Mouse (Mus musculus) adrenal gland, postnatal 14 days (tissue): Measurements from ENCODE around the gene Spcs1. TPM values are rescaled to one million over a fixed set of nuclear protein-coding genes. Genes with fewer than 3 reads are reported as not detected.

Source experiments
- DNase-seq: peaks from one replicate; pipeline ENCODE4 v3.0.0; 2021; ENCODE audit warnings: mixed read lengths
- total RNA-seq: library from RNA; stranded (reverse); gene quantifications from 2 replicates; pipeline ENCODE4 v1.2.3, GENCODE M21; 2021

The Spcs1 gene
- total RNA-seq, 1 experiment from 2014 or later: 225 TPM

DNA sequence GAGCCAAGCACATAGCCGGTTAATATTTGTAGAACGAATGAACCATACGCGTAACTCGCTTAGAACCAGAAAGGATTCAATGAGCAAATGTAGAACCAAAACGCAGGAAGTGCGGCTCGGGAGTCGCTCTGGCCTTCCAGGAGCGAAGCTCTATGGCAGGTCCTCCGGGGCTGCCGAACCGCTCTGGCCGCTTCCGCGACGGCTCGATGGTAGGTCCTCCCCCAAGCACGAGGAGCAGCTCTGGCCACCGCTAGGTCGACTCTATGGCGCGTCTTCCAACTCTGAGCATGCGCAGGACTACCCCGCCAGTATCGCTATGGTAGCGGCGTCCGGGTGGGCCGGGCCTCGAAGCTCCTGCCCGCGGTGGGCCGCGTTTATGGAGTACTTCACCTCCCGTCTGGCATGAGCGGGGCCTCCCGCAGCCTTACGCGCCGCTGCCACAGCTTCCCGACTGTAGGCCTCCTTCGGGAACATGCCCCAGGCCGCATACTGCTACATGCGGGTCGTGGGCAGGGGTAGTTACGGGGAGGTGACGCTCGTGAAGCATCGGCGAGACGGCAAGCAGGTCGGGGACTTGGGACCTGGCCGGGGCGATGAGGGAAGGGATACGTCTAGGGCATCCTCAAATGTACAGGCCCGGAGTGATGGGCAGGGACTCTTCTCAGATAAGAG is 50.2 kb downstream of the Spcs1 start, which contains the start of gene Nek4:
Nek4 (plus strand) TSS at position 224 of the 672 bp plus-strand sequence.
- peak; percentile 98 for DNase-seq

DNA sequence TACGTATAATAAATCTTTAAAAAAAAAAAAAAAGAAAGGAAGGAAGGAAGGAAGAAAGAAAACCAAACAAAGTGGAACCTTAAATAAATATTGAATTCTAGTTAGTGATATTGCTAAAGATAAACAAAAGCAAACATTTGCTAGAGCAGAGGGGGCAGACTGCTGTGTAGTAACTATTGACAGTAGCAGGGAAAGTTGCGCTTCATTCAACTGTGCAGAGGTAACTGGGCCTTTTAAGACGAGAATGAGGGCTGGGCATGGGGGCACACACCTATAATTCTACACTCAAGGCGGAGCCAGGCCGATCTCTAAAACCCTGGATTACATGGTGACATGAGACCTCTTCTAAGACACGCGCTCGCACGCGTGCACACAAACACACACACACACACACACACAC is 51.5 kb downstream of the Spcs1 start:
- no peak for DNase-seq

Other genes starting within 250 kb of the Spcs1 start
- gene Tmem110, start 176.1 kb downstream of the Spcs1 start, total RNA-seq: 18.1 and 19.3 TPM in 2 replicates
- 4.4 and 6.2 TPM in 2 replicates for gene Mustn1, start 122.5 kb downstream of the Spcs1 start, total RNA-seq
- 17.0 and 261 TPM in 2 replicates for gene Itih4, start 115.2 kb downstream of the Spcs1 start, total RNA-seq
- 7.8 and 111 TPM in 2 replicates for gene Itih3, start 77.9 kb downstream of the Spcs1 start, total RNA-seq
- gene Itih1, start 58.4 kb downstream of the Spcs1 start, total RNA-seq: 4.1 and 73.6 TPM in 2 replicates
- gene Nek4, start 50.3 kb downstream of the Spcs1 start, total RNA-seq: 9.4 and 12.0 TPM in 2 replicates
- 35.3 and 42.0 TPM in 2 replicates for gene Glt8d1, start 272 bp downstream of the Spcs1 start, total RNA-seq
- 59.7 and 59.9 TPM in 2 replicates for gene Pbrm1, start 17.5 kb upstream of the Spcs1 start, total RNA-seq
- gene Gnl3, start 17.5 kb upstream of the Spcs1 start, total RNA-seq: 87.7 and 93.9 TPM in 2 replicates
- 75.2 and 104 TPM in 2 replicates for gene Smim4, start 127.3 kb upstream of the Spcs1 start, total RNA-seq
- 48.5 and 57.7 TPM in 2 replicates for gene Nt5dc2, start 129.4 kb upstream of the Spcs1 start, total RNA-seq
- gene Stab1, start 167.0 kb upstream of the Spcs1 start, total RNA-seq: 74.4 and 78.6 TPM in 2 replicates
- 0.67 and 1.3 TPM in 2 replicates for gene Tnnc1, start 206.6 kb upstream of the Spcs1 start, total RNA-seq
- gene Nisch, start 215.3 kb upstream of the Spcs1 start, total RNA-seq: 269 and 295 TPM in 2 replicates
- gene Sema3g, start 216.2 kb upstream of the Spcs1 start, total RNA-seq: 10.9 and 13.9 TPM in 2 replicates
- 6.8 and 9.6 TPM in 2 replicates for gene Phf7, start 249.6 kb upstream of the Spcs1 start, total RNA-seq
- 58.5 and 62.4 TPM in 2 replicates for gene Bap1, start 249.8 kb upstream of the Spcs1 start, total RNA-seq